Comparison of ENCODE assay signal across 30 mouse cellular contexts in genomic region chr10:87534172-87534571, GRCm38 (mm10). TPM values are rescaled to one million over a fixed set of nuclear protein-coding genes. Genes with fewer than 3 reads are reported as not detected.
"Had no signal": no experiment of that assay in that cellular context is flagged by ENCODE, and none has a peak within 500 bp of the region (broad histone marks: within the 10 kb centered on the region; RNA-seq: fewer than 3 reads in every experiment).

No protein-coding gene starts in this region.

- H3K4me3 ChIP-seq: gastrocnemius, adult 2 months; heart, embryonic 10.5 days; heart, embryonic 12.5 days; hindbrain, embryonic 10.5 days; hindbrain, embryonic 12.5 days; intestine, embryonic 15.5 days; kidney, embryonic 15.5 days; limb, embryonic 13.5 days; limb, embryonic 15.5 days had no signal

- H3K4me2 ChIP-seq: heart, embryonic 12.5 days; hindbrain, embryonic 12.5 days; hindbrain, embryonic 14.5 days; intestine, embryonic 15.5 days; kidney, embryonic 15.5 days; limb, embryonic 13.5 days; limb, embryonic 15.5 days had no signal

- H3K4me1 ChIP-seq: heart, embryonic 10.5 days; heart, embryonic 12.5 days; hindbrain, embryonic 10.5 days; hindbrain, embryonic 12.5 days; intestine, embryonic 15.5 days; kidney, embryonic 15.5 days; limb, embryonic 13.5 days; limb, embryonic 15.5 days had no signal

- H3K9ac ChIP-seq: heart, embryonic 12.5 days; hindbrain, embryonic 12.5 days; hindbrain, embryonic 14.5 days; intestine, embryonic 15.5 days; kidney, embryonic 15.5 days; limb, embryonic 13.5 days; limb, embryonic 15.5 days had no signal

- H3K27me3 ChIP-seq: heart, embryonic 12.5 days; hindbrain, embryonic 12.5 days; intestine, embryonic 15.5 days; kidney, embryonic 15.5 days; limb, embryonic 13.5 days; limb, embryonic 15.5 days had no signal

- H3K9me3 ChIP-seq: heart, embryonic 10.5 days; heart, embryonic 12.5 days; hindbrain, embryonic 10.5 days; hindbrain, embryonic 12.5 days; intestine, embryonic 15.5 days; kidney, embryonic 15.5 days; limb, embryonic 13.5 days; limb, embryonic 15.5 days had no signal

- ATAC-seq: forebrain, embryonic 16.5 days; hindbrain, embryonic 16.5 days; inflammation-experienced regulatory T-cells, adult 6 months; intestine, embryonic 15.5 days had no signal

- H3K27ac ChIP-seq: gastrocnemius, adult 2 months; heart, embryonic 10.5 days; hindbrain, embryonic 10.5 days; hindbrain, embryonic 12.5 days; hindbrain, embryonic 14.5 days; intestine, embryonic 15.5 days; kidney, embryonic 15.5 days; kidney, postnatal 0 days; limb, embryonic 13.5 days; limb, embryonic 15.5 days had no signal

- H3K36me3 ChIP-seq: heart, embryonic 10.5 days; heart, embryonic 12.5 days; hindbrain, embryonic 10.5 days; hindbrain, embryonic 12.5 days; intestine, embryonic 15.5 days; kidney, embryonic 15.5 days; limb, embryonic 13.5 days; limb, embryonic 15.5 days had no signal

- DNase-seq: gastrocnemius, adult 2 months; gastrocnemius, postnatal 10 days; gastrocnemius, postnatal 25 days; heart, adult 18-20 months; heart, postnatal 10 days; heart, postnatal 4 days; kidney, adult 11 months; kidney, adult 2 months; kidney, adult 9 months; kidney, postnatal 14 days; kidney, postnatal 36 days; layer of hippocampus, adult 9-11 months; layer of hippocampus, postnatal 36 days; left cerebral cortex, postnatal 4 days had no signal

RNA-seq across cellular contexts. Expression of gene Pah, which starts 12.6 kb away (rescaled TPM):
- polyA plus RNA-seq: forebrain, embryonic 16.5 days; heart, embryonic 12.5 days; heart, embryonic 14.5 days; hindbrain, embryonic 10.5 days; hindbrain, embryonic 12.5 days; inflammation-experienced regulatory T-cells, adult 6 months; large intestine, adult 2 months; limb, embryonic 11.5 days; limb, embryonic 15.5 days had no signal

RNA-seq across cellular contexts. Expression of gene Ascl1, which starts 40.7 kb away (rescaled TPM):
- polyA plus RNA-seq: inflammation-experienced regulatory T-cells, adult 6 months; limb, embryonic 13.5 days had no signal
